Mouse (Mus musculus) spleen, adult 2 months (tissue): Measurements from ENCODE around the gene Ankrd53. TPM values are rescaled to one million over a fixed set of nuclear protein-coding genes. Genes with fewer than 3 reads are reported as not detected.

ENCODE experiments used
- DNase-seq, 2 experiments: peaks; one replicate each; pipeline versions ENCODE4 v3.0.0 to v3.0.0-alpha.2; 2012 to 2021; ENCODE audit warnings: low spot score in 2 of 2, low read depth in 1 of 2
- H3K27ac ChIP-seq: fragments of 200-500 bp; 2 replicates; pipeline ENCODE4 v1.5.1; 2012; ENCODE audit warnings: low read length, inconsistent platforms; ENCODE audit not compliant: insufficient read depth
- H3K27me3 ChIP-seq: fragments of 200-500 bp; 2 replicates; pipeline ENCODE4 v1.6.1; 2012; ENCODE audit warnings: mild to moderate bottlenecking, moderate library complexity, low read length, inconsistent platforms; ENCODE audit not compliant: control insufficient read depth, insufficient read depth
- H3K36me3 ChIP-seq: fragments of 200-500 bp; 2 replicates; pipeline ENCODE4 v1.6.1; 2012; ENCODE audit warnings: mild to moderate bottlenecking, low read length, inconsistent platforms; ENCODE audit not compliant: control insufficient read depth, insufficient read depth
- H3K4me1 ChIP-seq: fragments of 200-500 bp; 2 replicates; pipeline ENCODE4 v1.6.1; 2011; ENCODE audit warnings: inconsistent platforms; ENCODE audit not compliant: control insufficient read depth, insufficient read depth, insufficient read length
- H3K4me3 ChIP-seq: fragments of 200-500 bp; 2 replicates; pipeline ENCODE4 v1.5.1; 2011; ENCODE audit warnings: mild to moderate bottlenecking, inconsistent platforms; ENCODE audit not compliant: insufficient read depth, insufficient read length; ENCODE audit errors: extremely low read depth
- CTCF ChIP-seq: fragments of 200-500 bp; IDR thresholded peaks from 2 replicates; pipeline ENCODE4 v1.5.1; 2011; ENCODE audit warnings: mild to moderate bottlenecking, inconsistent platforms; ENCODE audit not compliant: insufficient read depth, insufficient read length, insufficient replicate concordance; ENCODE audit errors: extremely low read depth
- POLR2A ChIP-seq: fragments of 200-500 bp; IDR thresholded peaks from 2 replicates; pipeline ENCODE4 v1.6.1; 2011; ENCODE audit warnings: low read depth, low read length, inconsistent platforms
- WGBS: fragments of 180-500 bp; shearing (Covaris S2); methylation state at CpG from one replicate; pipeline ENCODE4 v1.1.7; 2018; 5-methylcytosine and 5-hydroxymethylcytosine counted together
- polyA plus RNA-seq: library from polyadenylated mRNA; depleted of rRNA; stranded (reverse); fragments of >200 nt; gene quantifications from 2 replicates; pipeline ENCODE4 v1.2.3, GENCODE M21; 2012; rRNA removed

The Ankrd53 gene
- polyA plus RNA-seq, 1 experiment = not detected

- TF ChIP-seq CTCF = no peak
- no peak for TF ChIP-seq POLR2A
- no peak overlapping the region for H3K27ac ChIP-seq
- 82% methylated on average over 3 of the region's 3 CpGs for WGBS
These were observed 34.2 kb downstream of the Ankrd53 start for GRCm38 (mm10) chr6:83796686-83797085.

GRCm38 (mm10) chr6:83802033-83802432 is 39.6 kb downstream of the Ankrd53 start:
- Histone ChIP-seq H3K4me1 (no peaks in the 10 kb centered on the region), H3K27ac (no peak overlapping the region), H3K27me3 (no peaks in the 10 kb centered on the region), H3K36me3 (peaks cover 12% of the 10 kb centered on the region), H3K4me3 (no peak overlapping the region)
- no peak for TF ChIP-seq POLR2A
- no peak for TF ChIP-seq CTCF
- WGBS = 94% methylated on average over 5 of the region's 5 CpGs
- DNase-seq = no peak

More at GRCm38 (mm10) chr6:83796686-83797085, 34.2 kb downstream of the Ankrd53 start:
- Histone ChIP-seq H3K4me3 (no peak overlapping the region), H3K4me1 (peaks cover 8% of the 10 kb centered on the region; the same call in 1 of the 2 replicates), H3K27me3 (no peaks in the 10 kb centered on the region), H3K36me3 (peaks cover 1% of the 10 kb centered on the region)
- DNase-seq = no peak

- Histone ChIP-seq H3K27me3 (no peaks in the 10 kb centered on the region), H3K4me3 (no peak overlapping the region), H3K4me1 (no peaks in the 10 kb centered on the region), H3K36me3 (peaks cover 15% of the 10 kb centered on the region), H3K27ac (no peak overlapping the region)
- no peak for DNase-seq
- TF ChIP-seq POLR2A (no peak), CTCF (no peak)
- 91% methylated on average over 3 of the region's 3 CpGs for WGBS
These were observed 40.4 kb downstream of the Ankrd53 start for GRCm38 (mm10) chr6:83802846-83803245.

GRCm38 (mm10) chr6:83815801-83816200 is 53.4 kb downstream of the Ankrd53 start:
- Histone ChIP-seq H3K27me3 (no peaks in the 10 kb centered on the region), H3K4me1 (no peaks in the 10 kb centered on the region), H3K36me3 (peaks cover 8% of the 10 kb centered on the region), H3K27ac (no peak overlapping the region), H3K4me3 (no peak overlapping the region)
- 93% methylated on average over 3 of the region's 3 CpGs for WGBS
- TF ChIP-seq POLR2A (no peak), CTCF (no peak)
- no peak for DNase-seq

Other genes with a start within 250 kb of the Ankrd53 start
- gene Actg2, start 226.4 kb upstream of the Ankrd53 start, polyA plus RNA-seq = 14.8 and 15.9 TPM in 2 replicates
- 5.1 and 5.2 TPM in 2 replicates for gene Stambp, start 189.9 kb upstream of the Ankrd53 start, polyA plus RNA-seq
- gene Clec4f, start 106.5 kb upstream of the Ankrd53 start, polyA plus RNA-seq = not detected in 2 replicates
- 0.49 and 3.4 TPM in 2 replicates for gene Cd207, start 84.8 kb upstream of the Ankrd53 start, polyA plus RNA-seq
- not detected in 2 replicates for gene Vax2, start 51.4 kb upstream of the Ankrd53 start, polyA plus RNA-seq
- 0.14 TPM in 1 of 2 replicates, not detected in the other for gene Atp6v1b1, start 19.7 kb upstream of the Ankrd53 start, polyA plus RNA-seq
- gene Tex261, start 13.2 kb downstream of the Ankrd53 start, polyA plus RNA-seq = 71.3 and 71.7 TPM in 2 replicates
- gene Nagk, start 32.3 kb downstream of the Ankrd53 start, polyA plus RNA-seq = 12.7 and 16.1 TPM in 2 replicates
- 5.0 and 6.1 TPM in 2 replicates for gene Paip2b, start 69.1 kb downstream of the Ankrd53 start, polyA plus RNA-seq
- gene Zfp638, start 104.5 kb downstream of the Ankrd53 start, polyA plus RNA-seq = 7.3 and 8.7 TPM in 2 replicates
- gene Dysf, start 245.9 kb downstream of the Ankrd53 start, polyA plus RNA-seq = 5.5 and 7.8 TPM in 2 replicates